Mouse (Mus musculus): Measurements from ENCODE around the gene Cyp27a1. TPM values are rescaled to one million over a fixed set of nuclear protein-coding genes. Genes with fewer than 3 reads are reported as not detected.

Gene Cyp27a1
- polyA plus RNA-seq, 1 experiment from 2014 or later: 30.0 TPM

- WGBS (ENCODE audit: insufficient replicate concordance): 77% methylated on average over 7 of the region's 7 CpGs
- Histone ChIP-seq H3K27ac (ENCODE audit: low read depth) (no peak overlapping the region), H3K9ac (replicated peaks) (no peak overlapping the region), H3K4me2 (ENCODE audit: low read depth, low read length) (no peak overlapping the region), H3K9me3 (ENCODE audit: low read length) (no peaks in the 10 kb centered on the region), H3K36me3 (replicated peaks; ENCODE audit: insufficient read depth, low read length) (peaks cover 3% of the 10 kb centered on the region), H3K4me3 (ENCODE audit: low read depth, low read length) (no peak overlapping the region), H3K27me3 (ENCODE audit: insufficient read depth, low read length) (no peaks in the 10 kb centered on the region), H3K4me1 (ENCODE audit: insufficient read depth) (no peaks in the 10 kb centered on the region)
- DNase-seq: no peak
- TF ChIP-seq EP300 (IDR thresholded peaks at IDR 0.05; ENCODE audit: low read depth) (no peak), CTCF (IDR thresholded peaks at IDR 0.05; ENCODE audit: low read depth) (no peak)
- ATAC-seq: no peak
Observed at GRCm38 (mm10) chr1:74737500-74737899, 24.1 kb downstream of the Cyp27a1 start.

- Histone ChIP-seq H3K9me3 (ENCODE audit: low read length) (no peaks in the 10 kb centered on the region), H3K27me3 (ENCODE audit: insufficient read depth, low read length) (no peaks in the 10 kb centered on the region), H3K9ac (replicated peaks) (no peak overlapping the region), H3K27ac (ENCODE audit: low read depth) (no peak overlapping the region), H3K4me3 (ENCODE audit: low read depth, low read length) (no peak overlapping the region), H3K4me2 (ENCODE audit: low read depth, low read length) (no peak overlapping the region), H3K36me3 (replicated peaks; ENCODE audit: insufficient read depth, low read length) (peaks cover 3% of the 10 kb centered on the region), H3K4me1 (ENCODE audit: insufficient read depth) (no peaks in the 10 kb centered on the region)
- WGBS (ENCODE audit: insufficient replicate concordance): 76% methylated on average over 7 of the region's 7 CpGs
- no peak for ATAC-seq
- no peak for DNase-seq
- TF ChIP-seq CTCF (IDR thresholded peaks at IDR 0.05; ENCODE audit: low read depth) (no peak), EP300 (IDR thresholded peaks at IDR 0.05; ENCODE audit: low read depth) (no peak)
Observed at GRCm38 (mm10) chr1:74740846-74741245, 27.5 kb downstream of the Cyp27a1 start.

GRCm38 (mm10) chr1:74747335-74747734 is 34.0 kb downstream of the Cyp27a1 start:
- Histone ChIP-seq H3K4me2 (ENCODE audit: low read depth, low read length) (no peak overlapping the region), H3K9me3 (ENCODE audit: low read length) (no peaks in the 10 kb centered on the region), H3K27me3 (ENCODE audit: insufficient read depth, low read length) (no peaks in the 10 kb centered on the region), H3K27ac (ENCODE audit: low read depth) (no peak overlapping the region), H3K9ac (replicated peaks) (no peak overlapping the region), H3K36me3 (replicated peaks; ENCODE audit: insufficient read depth, low read length) (no peaks in the 10 kb centered on the region), H3K4me3 (ENCODE audit: low read depth, low read length) (no peak overlapping the region), H3K4me1 (ENCODE audit: insufficient read depth) (peaks cover 7% of the 10 kb centered on the region)
- WGBS (ENCODE audit: insufficient replicate concordance): 60% methylated on average over 5 of the region's 5 CpGs
- TF ChIP-seq EP300 (IDR thresholded peaks at IDR 0.05; ENCODE audit: low read depth): no peak
- no peak for TF ChIP-seq CTCF (IDR thresholded peaks at IDR 0.05; ENCODE audit: low read depth)
- ATAC-seq: no peak
- no peak for DNase-seq

DNA sequence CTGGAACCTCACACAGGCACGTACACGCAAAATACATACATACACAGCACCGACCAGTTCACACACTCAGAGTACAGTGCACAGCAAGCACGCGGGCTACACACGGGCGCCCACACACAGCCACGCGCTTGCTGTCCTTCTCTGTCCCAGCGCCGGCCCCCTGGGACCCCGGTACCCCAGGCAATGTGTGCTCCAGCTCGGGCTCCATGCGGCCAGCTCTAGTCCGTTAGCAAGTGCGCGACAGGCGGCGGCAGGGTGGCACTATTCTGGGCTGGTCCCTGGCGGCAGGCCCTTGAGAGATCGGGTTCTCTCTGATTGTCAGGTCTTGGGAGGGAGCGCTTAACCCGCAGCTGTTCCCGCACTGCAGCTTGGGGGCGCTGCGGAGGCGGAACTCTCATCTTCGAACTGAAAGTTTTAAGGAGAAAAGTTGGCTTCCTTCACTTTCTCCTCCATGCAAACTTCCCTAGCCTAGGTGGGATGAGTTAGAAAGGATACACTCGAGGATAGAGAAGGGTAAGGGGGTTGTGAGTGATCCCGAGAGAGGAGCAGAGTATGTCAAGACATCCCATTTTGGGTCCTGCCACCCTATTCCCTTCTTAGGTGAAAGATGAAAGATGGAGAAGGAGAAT is 35.4 kb downstream of the Cyp27a1 start, which contains the start of gene Prkag3:
Gene Prkag3, minus strand, starts transcription at position 579 of the 629 bp plus-strand sequence.
- peak; percentile 67 for TF ChIP-seq CTCF (IDR thresholded peaks at IDR 0.05; ENCODE audit: low read depth)
- no peak for TF ChIP-seq EP300 (IDR thresholded peaks at IDR 0.05; ENCODE audit: low read depth)
- peak within 1 kb of the TSS; percentile 68 for H3K4me2 ChIP-seq (ENCODE audit: low read depth, low read length)

GRCm38 (mm10) chr1:74749301-74749700 is 35.9 kb downstream of the Cyp27a1 start:
- no peaks in the 10 kb centered on the region for H3K27me3 ChIP-seq (ENCODE audit: insufficient read depth, low read length)
- H3K9ac ChIP-seq (replicated peaks): no peak overlapping the region
- ATAC-seq (no peak), DNase-seq (no peak)
- 0 out of 2 replicates have a peak overlapping the region, but pooled peaks have one; percentile 68 for H3K4me2 ChIP-seq (ENCODE audit: low read depth, low read length)
- TF ChIP-seq EP300 (IDR thresholded peaks at IDR 0.05; ENCODE audit: low read depth) (no peak), CTCF (IDR thresholded peaks at IDR 0.05; ENCODE audit: low read depth) (no peak)
- H3K4me3 ChIP-seq (ENCODE audit: low read depth, low read length): no peak overlapping the region
- H3K4me1 ChIP-seq (ENCODE audit: insufficient read depth): peaks cover 7% of the 10 kb centered on the region
- no peaks in the 10 kb centered on the region for H3K9me3 ChIP-seq (ENCODE audit: low read length)
- no peaks in the 10 kb centered on the region for H3K36me3 ChIP-seq (replicated peaks; ENCODE audit: insufficient read depth, low read length)
- WGBS (ENCODE audit: insufficient replicate concordance): 57% methylated on average over 7 of the region's 7 CpGs
- no peak overlapping the region for H3K27ac ChIP-seq (ENCODE audit: low read depth)

More for the DNA sequence above, 35.4 kb downstream of the Cyp27a1 start, which contains the start of gene Prkag3:
- no peaks in the 10 kb centered on the region for H3K27me3 ChIP-seq (ENCODE audit: insufficient read depth, low read length)
- peak within 1 kb of the TSS; percentile 50; the same call in 1 of the 2 replicates for H3K9ac ChIP-seq (replicated peaks)
- no peak within 1 kb of the TSS for H3K27ac ChIP-seq (ENCODE audit: low read depth)
- no peaks in the 10 kb centered on the region for H3K9me3 ChIP-seq (ENCODE audit: low read length)
- peak; percentile 70 for DNase-seq
- H3K4me3 ChIP-seq (ENCODE audit: low read depth, low read length): peak within 1 kb of the TSS; percentile 37
- ATAC-seq: peak; percentile 62
- no peaks in the 10 kb centered on the region for H3K36me3 ChIP-seq (replicated peaks; ENCODE audit: insufficient read depth, low read length)
- WGBS (ENCODE audit: insufficient replicate concordance): 7% methylated on average over 30 of the region's 30 CpGs
- peaks cover 7% of the 10 kb centered on the region for H3K4me1 ChIP-seq (ENCODE audit: insufficient read depth)

DNA sequence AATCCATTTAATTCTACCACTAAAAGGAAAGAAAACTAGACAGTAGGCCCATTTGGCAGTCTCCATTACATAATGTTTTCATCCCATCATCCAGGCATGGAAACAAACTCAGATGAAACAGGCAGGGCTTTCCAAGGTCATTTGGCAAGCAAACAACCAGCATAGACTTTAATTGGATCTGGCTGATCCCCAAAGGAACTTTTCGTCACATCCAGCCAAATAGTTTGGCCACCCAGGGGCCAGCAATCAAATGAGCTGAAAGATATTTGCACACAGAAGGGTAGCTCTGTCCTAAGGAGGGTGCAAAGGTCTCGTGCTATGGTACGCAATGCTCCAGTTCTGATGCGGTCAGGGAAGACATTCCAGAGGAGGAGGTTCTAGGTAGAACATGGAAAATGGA is 37.3 kb downstream of the Cyp27a1 start:
- 59% methylated on average over 4 of the region's 4 CpGs for WGBS (ENCODE audit: insufficient replicate concordance)
- no peaks in the 10 kb centered on the region for H3K9me3 ChIP-seq (ENCODE audit: low read length)
- H3K9ac ChIP-seq (replicated peaks): no peak overlapping the region
- H3K4me3 ChIP-seq (ENCODE audit: low read depth, low read length): no peak overlapping the region
- DNase-seq (peak; percentile 46), ATAC-seq (peak; percentile 80)
- no peaks in the 10 kb centered on the region for H3K36me3 ChIP-seq (replicated peaks; ENCODE audit: insufficient read depth, low read length)
- TF ChIP-seq CTCF (IDR thresholded peaks at IDR 0.05; ENCODE audit: low read depth) (no peak), EP300 (IDR thresholded peaks at IDR 0.05; ENCODE audit: low read depth) (peak; percentile 51; the same call in 1 of the 2 replicates)
- no peak overlapping the region for H3K4me2 ChIP-seq (ENCODE audit: low read depth, low read length)
- peaks cover 7% of the 10 kb centered on the region for H3K4me1 ChIP-seq (ENCODE audit: insufficient read depth)
- H3K27ac ChIP-seq (ENCODE audit: low read depth): no peak overlapping the region
- no peaks in the 10 kb centered on the region for H3K27me3 ChIP-seq (ENCODE audit: insufficient read depth, low read length)
